Mouse (Mus musculus) fibroblast of lung, adult 2 months (primary cell): ENCODE results near the gene Slc13a2.

Experiments used
- DNase-seq: peaks from one replicate; pipeline ENCODE4 v3.0.0-alpha.2; 2011; ENCODE audit warnings: low read depth

Slc13a2 gene

GRCm38 (mm10) chr11:78392728-78393127 lies 29.3 kb downstream of the Slc13a2 start:
- no peak for DNase-seq

DNA sequence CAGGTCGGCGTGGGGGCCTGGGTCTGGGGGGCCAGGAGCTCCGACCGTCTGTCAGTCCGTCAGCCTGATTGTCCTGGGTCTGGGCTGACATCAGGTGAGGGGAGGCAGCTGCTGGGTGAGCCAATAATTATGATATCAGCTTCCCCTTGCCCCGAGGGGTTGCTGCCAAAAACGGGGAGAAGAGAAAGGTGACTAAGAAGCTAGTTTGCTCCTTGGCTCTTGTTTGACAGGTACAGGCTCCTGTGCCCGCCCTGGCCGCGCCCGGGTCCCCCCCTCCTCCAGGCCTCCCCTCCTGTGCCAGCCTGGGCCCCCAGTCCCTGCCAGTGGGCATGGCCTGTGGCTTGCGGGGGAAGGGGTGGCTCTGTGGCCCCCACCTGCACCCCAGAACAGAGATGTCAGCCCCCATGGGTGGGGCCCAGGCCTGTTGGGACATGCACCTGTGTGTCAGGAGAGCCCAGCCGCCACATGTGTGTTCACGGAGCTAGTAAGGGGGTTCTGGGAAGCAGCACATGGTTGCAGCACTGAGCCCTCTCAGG lies 35.4 kb downstream of the Slc13a2 start, which contains the start of gene Foxn1:
Foxn1 (minus strand) TSS at position 51 of the 536 bp plus-strand sequence.
- DNase-seq, result no peak

DNA sequence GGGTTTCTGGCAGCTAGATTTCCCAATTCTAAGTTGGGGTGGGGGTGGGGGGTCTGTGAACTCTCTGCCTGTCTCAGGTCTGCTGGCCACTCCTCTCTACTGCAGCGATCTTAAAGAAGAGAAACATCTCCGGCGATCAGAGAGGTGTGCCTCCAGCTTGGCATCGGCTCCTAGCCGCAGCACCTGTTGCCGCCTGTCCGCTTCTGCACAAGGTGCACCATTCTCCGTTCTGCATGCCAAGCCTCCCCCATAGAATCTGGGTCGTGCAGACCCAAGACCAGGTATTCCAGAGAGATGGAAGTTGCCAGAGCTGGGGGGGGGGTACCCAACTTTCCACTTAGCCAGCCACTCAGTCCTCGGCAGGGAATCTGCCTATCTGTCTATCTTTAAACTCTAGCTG lies 36.2 kb downstream of the Slc13a2 start:
- no peak for DNase-seq

DNA sequence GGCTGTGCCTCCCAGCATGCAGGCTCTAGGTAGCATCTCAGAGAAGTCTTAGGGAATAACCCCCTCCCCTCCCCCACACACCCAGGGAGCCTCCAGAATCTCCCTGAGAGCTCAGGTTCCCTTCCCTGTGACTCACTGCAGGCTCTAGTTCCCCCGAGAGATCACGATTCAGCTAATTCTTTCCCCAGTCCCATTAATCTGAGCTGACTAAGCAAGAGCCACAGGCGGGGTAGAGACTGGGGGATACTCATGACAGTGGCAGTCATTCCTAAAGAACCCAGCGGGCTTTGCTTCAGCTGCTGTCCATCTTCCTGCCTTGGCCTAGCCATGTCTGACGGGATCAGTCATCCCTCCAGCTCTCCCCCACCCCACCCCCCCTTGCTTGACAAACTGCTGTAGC lies 39.3 kb downstream of the Slc13a2 start:
- DNase-seq, result peak; percentile 37

DNA sequence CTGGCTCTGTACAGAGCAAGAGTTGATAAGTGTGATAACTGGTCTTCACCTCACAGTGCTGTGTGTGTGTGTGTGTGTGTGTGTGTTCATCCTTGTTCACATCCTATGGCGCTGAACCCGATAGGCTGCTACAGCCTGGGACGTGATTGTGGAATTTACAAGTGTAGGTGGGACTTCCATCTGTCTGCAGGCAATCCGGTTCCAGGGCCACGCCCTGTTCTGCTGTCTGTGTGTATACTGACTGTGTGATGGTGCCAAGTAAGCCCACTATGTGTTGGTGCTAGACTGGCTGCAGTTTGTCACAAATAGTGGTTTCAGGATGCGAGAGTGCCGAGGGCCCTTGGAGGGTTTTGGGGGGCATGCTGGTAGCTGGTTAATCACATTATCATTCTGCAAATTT lies 39.7 kb downstream of the Slc13a2 start:
- DNase-seq, result no peak

- DNase-seq, result no peak
Measured at GRCm38 (mm10) chr11:78380996-78381395, 41.0 kb downstream of the Slc13a2 start.

DNA sequence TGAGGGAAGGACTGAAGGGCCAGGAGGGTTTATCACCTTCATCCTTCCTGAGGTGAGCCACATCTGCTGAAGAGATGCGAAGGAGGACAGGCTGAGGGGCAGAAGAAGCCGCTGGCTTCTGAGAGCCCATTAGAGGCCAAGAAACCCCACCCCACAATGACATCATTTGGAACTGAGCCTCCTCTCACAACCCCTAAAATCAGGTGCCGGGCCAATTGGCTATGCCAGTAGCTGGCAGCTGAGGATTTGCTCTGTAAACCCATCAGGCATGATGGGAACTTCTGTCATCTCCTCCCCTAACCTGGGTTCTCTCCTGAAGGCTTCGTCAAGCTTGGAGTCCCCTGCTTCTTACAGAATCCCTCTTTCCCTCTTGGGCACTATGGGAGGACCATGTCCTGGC lies 41.7 kb downstream of the Slc13a2 start:
- DNase-seq, result no peak

- no peak for DNase-seq
Measured at GRCm38 (mm10) chr11:78377549-78378159, 44.4 kb downstream of the Slc13a2 start.

GRCm38 (mm10) chr11:78374147-78374546 lies 47.9 kb downstream of the Slc13a2 start:
- no peak for DNase-seq

GRCm38 (mm10) chr11:78372610-78373009 lies 49.4 kb downstream of the Slc13a2 start:
- DNase-seq, result no peak

DNA sequence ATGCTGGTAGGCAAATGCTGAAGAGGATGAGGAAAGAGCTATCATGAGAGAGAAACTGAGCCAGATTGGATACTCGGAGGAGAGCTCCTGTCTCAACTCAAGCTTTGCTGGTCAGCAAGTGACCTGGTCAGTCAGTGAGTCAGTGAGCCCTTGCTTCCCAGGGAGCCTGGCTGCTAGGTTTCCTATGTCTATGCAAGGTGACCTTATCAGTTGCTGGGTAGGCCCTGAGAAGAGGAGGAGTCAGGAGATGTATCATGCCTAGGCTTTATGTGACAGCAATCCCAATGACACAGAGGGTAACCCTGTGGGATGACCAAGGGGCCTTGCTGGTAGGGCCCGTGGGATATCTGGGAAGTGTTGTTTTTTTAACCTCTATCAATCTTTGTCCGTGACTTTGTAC lies 49.9 kb downstream of the Slc13a2 start:
- DNase-seq, result no peak

GRCm38 (mm10) chr11:78371711-78372110 lies 50.3 kb downstream of the Slc13a2 start:
- DNase-seq, result no peak

DNA sequence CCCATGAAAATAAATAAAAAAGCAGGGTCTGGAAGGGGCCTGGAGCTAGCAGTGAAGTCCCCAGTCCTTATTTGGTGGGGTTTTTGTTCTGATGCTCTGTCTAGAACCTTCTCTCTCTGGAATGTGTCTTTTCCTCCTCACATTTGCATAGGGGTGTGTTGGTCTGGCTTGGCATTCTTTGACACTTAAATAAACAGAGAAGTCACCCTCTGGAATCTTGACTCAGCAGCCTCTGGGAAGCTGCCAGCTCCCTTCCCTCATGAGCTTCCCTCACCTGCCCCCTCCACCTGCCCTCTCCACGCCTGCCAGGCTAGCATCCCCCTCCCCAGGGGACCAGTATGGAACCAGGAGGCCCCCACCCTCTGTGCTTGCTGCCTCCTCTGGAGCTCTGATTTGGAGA lies 51.6 kb downstream of the Slc13a2 start:
- no peak for DNase-seq

- no peak for DNase-seq
Measured at GRCm38 (mm10) chr11:78367456-78368225, 54.4 kb downstream of the Slc13a2 start.

- no peak for DNase-seq
Measured at GRCm38 (mm10) chr11:78364103-78364502, 57.9 kb downstream of the Slc13a2 start.

- DNase-seq, result no peak
Measured at GRCm38 (mm10) chr11:78363309-78364007, 58.6 kb downstream of the Slc13a2 start.

DNA sequence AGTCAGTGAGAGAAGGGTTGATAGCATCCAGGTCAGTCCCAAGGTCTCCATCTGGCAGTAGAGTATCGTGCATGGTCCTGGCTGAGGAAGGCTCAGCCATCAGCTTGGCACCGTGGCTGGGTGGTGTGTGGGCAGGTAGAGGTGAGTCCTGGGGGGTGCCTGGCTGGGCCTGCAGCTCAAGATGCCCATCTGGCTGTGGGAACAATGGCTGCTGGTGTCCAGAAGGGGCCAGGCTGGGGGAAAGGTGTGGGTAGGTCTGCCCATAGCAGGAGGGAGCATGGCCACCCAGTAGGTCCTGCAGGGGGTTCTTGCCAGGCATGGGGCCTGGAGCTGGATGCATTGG lies 61.3 kb downstream of the Slc13a2 start:
- no peak for DNase-seq

DNA sequence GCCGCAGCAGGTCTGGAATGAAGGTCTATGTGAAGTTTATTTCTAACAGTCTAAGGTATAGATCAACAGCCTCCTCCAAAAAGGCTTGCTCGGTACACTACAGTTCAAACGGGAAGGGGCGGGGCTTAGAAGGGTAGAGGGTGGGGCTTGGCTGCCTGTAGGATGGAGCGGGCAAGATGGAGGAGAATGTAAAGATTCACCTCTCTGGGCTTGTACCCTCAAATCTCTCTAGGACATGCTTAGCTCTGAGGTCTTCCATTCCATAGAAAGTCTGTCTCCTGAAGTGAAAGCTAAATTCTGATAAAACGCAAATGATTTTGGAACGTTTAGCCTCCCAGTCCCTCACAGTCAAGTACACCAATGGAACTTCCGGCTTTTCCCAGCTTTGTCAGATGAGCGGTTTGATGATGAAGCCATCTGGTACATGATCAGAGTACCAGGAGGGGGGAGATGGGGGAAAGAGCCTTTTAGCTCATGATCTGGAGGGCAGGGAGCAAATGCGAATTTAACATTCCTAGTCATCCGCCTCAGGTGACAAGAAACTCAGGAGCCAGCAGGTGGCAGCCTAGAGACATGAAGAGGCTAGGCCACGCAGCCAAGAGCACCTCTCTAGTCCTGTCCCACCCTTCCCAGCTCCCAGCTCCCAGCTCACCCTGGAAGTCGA lies 61.8 kb downstream of the Slc13a2 start:
- peak; percentile 48 for DNase-seq

- DNase-seq, result no peak
Measured at GRCm38 (mm10) chr11:78358330-78359007, 63.5 kb downstream of the Slc13a2 start.

GRCm38 (mm10) chr11:78355471-78356238 lies 66.4 kb downstream of the Slc13a2 start:
- no peak for DNase-seq

- no peak for DNase-seq
Measured at GRCm38 (mm10) chr11:78354905-78355304, 67.1 kb downstream of the Slc13a2 start.
